ENCODE assay signal across 27 mouse cellular contexts in the genomic region with DNA sequence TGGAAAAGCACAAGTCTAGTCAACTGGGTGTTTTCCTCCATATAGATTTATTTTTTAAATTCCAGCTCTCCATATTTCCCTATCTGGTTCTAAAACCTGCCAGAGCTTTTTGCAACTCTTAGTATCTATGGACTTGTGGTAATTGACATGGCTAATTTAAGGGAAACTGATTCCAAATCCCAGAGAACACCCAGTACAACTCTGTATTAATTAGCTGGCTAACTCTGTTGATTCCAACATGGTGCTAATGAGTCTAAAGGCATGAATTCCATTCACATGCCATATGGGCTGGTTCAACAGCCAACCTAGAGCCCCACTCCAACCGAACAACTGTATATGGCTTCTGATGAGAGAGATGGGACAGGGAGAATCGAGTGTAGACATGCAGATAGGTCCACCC.
"Had no signal": no experiment of that assay in that cellular context is flagged by ENCODE, and none has a peak within 500 bp of the region (broad histone marks: within the 10 kb centered on the region; RNA-seq: fewer than 3 reads in every experiment).

No protein-coding gene starts in this region.

- H3K4me1 ChIP-seq: heart, embryonic 10.5 days; heart, embryonic 12.5 days; intestine, embryonic 15.5 days; limb, embryonic 10.5 days; liver, embryonic 13.5 days had no signal

- DNase-seq: gastrocnemius, adult 2 months; gastrocnemius, postnatal 10 days; gastrocnemius, postnatal 25 days; heart, adult 18-20 months; heart, postnatal 10 days; heart, postnatal 4 days; kidney, adult 18-20 months; kidney, adult 8-10 months; kidney, postnatal 10 days; kidney, postnatal 25 days; kidney, postnatal 4 days; liver; liver, embryonic 13.5 days had no signal

- ATAC-seq: hindbrain, embryonic 16.5 days; inflammation-experienced regulatory T-cells, adult 6 months; intestine, embryonic 15.5 days; intestine, postnatal 0 days had no signal

- H3K4me2 ChIP-seq: heart, embryonic 12.5 days; hindbrain, embryonic 12.5 days; hindbrain, embryonic 14.5 days; intestine, embryonic 15.5 days; limb, embryonic 12.5 days; liver, embryonic 11.5 days; liver, embryonic 13.5 days had no signal

- H3K27me3 ChIP-seq: heart, embryonic 12.5 days; hindbrain, embryonic 12.5 days; intestine, embryonic 15.5 days; limb, embryonic 12.5 days; liver, embryonic 13.5 days had no signal

- H3K9ac ChIP-seq: heart, embryonic 12.5 days; hindbrain, embryonic 12.5 days; hindbrain, embryonic 14.5 days; intestine, embryonic 15.5 days; limb, embryonic 12.5 days; liver, embryonic 13.5 days had no signal

- H3K36me3 ChIP-seq: heart, embryonic 10.5 days; heart, embryonic 12.5 days; hindbrain, embryonic 10.5 days; hindbrain, embryonic 12.5 days; intestine, embryonic 15.5 days; limb, embryonic 10.5 days; limb, embryonic 12.5 days; liver, embryonic 13.5 days had no signal

- H3K27ac ChIP-seq: gastrocnemius, adult 2 months; heart, embryonic 10.5 days; hindbrain, embryonic 10.5 days; hindbrain, embryonic 12.5 days; hindbrain, embryonic 14.5 days; intestine, embryonic 15.5 days; layer of hippocampus, adult 2 months; left cerebral cortex, adult 2 months; limb, embryonic 10.5 days; limb, embryonic 12.5 days; liver, embryonic 13.5 days had no signal

- H3K9me3 ChIP-seq: heart, embryonic 10.5 days; heart, embryonic 12.5 days; hindbrain, embryonic 10.5 days; hindbrain, embryonic 12.5 days; intestine, embryonic 15.5 days; limb, embryonic 10.5 days; limb, embryonic 12.5 days; liver, embryonic 13.5 days had no signal

- H3K4me3 ChIP-seq: gastrocnemius, adult 2 months; heart, embryonic 10.5 days; heart, embryonic 12.5 days; hindbrain, embryonic 10.5 days; hindbrain, embryonic 12.5 days; intestine, embryonic 15.5 days; layer of hippocampus, adult 2 months; left cerebral cortex, adult 2 months; limb, embryonic 10.5 days; limb, embryonic 12.5 days; liver, embryonic 13.5 days had no signal
